Mouse (Mus musculus) lung, embryonic 14.5 days (tissue): ENCODE measurements around the gene Gnaq. TPM values are rescaled to one million over a fixed set of nuclear protein-coding genes. Genes with fewer than 3 reads are reported as not detected.

ENCODE experiments used
- ATAC-seq: fragments of 200-750 bp; cut with Nextera tagmentation; 2 replicates; pipeline ENCODE4 v1.8.0; 2017; ENCODE audit warnings: mild to moderate bottlenecking, moderate TSS enrichment, moderate library complexity; ENCODE audit not compliant: insufficient read depth
- DNase-seq: peaks from one replicate; pipeline ENCODE4 v3.0.0-alpha.2; 2015
- H3K27ac ChIP-seq: fragments of 300-500 bp; sonication (generic); 2 replicates; pipeline ENCODE4 v1.5.1; 2014; ENCODE audit warnings: low read depth, mild to moderate bottlenecking, moderate library complexity
- H3K27me3 ChIP-seq: fragments of 300-500 bp; sonication (generic); 2 replicates; pipeline ENCODE4 v1.6.1; 2014; ENCODE audit warnings: low read length, control low read depth; ENCODE audit not compliant: insufficient read depth
- H3K36me3 ChIP-seq: fragments of 300-500 bp; sonication (generic); 2 replicates; pipeline ENCODE4 v1.6.1; 2014; ENCODE audit warnings: control low read depth; ENCODE audit not compliant: insufficient read depth
- H3K4me1 ChIP-seq: fragments of 300-500 bp; sonication (generic); 2 replicates; pipeline ENCODE4 v1.6.1; 2014; ENCODE audit warnings: antibody characterized with exemption, control low read depth; ENCODE audit not compliant: insufficient read depth
- H3K4me2 ChIP-seq: fragments of 300-500 bp; sonication (generic); 2 replicates; pipeline ENCODE4 v1.6.1; 2014; ENCODE audit warnings: mild to moderate bottlenecking
- H3K4me3 ChIP-seq: fragments of 300-500 bp; sonication (generic); 2 replicates; pipeline ENCODE4 v1.5.1; 2014; ENCODE audit warnings: low read depth, low read length
- H3K9ac ChIP-seq: fragments of 300-500 bp; sonication (generic); 2 replicates; pipeline ENCODE4 v1.6.1; 2014
- H3K9me3 ChIP-seq: fragments of 300-500 bp; sonication (generic); 2 replicates; pipeline ENCODE4 v1.6.1; 2016; ENCODE audit warnings: low read depth, low read length, control low read depth
- CTCF ChIP-seq: IDR thresholded peaks from 2 replicates; pipeline ENCODE4 v1.5.1; 2016; ENCODE audit warnings: antibody characterized with exemption, low read depth
- WGBS: fragments of 180-500 bp; shearing (Covaris S2); extraction: QIAGEN DNeasy Blood & Tissue Kit; methylation state at CpG from one replicate; pipeline ENCODE4 v1.1.7; 2014; 5-methylcytosine and 5-hydroxymethylcytosine counted together
- polyA plus RNA-seq: library from polyadenylated mRNA; unstranded; fragments of >200 nt; fragmentation: Nextera tagmentation; extraction: Ambion mirVana; gene quantifications from 2 replicates; pipeline ENCODE4 v1.2.1, GENCODE M21; 2014

Gnaq gene
- polyA plus RNA-seq, 1 experiment from 2014 or later = 15.9 TPM

GRCm38 (mm10) chr19:16367218-16367617 is 234.6 kb downstream of the Gnaq start:
- no peak for TF ChIP-seq CTCF
- DNase-seq = no peak
- Histone ChIP-seq H3K4me2 (no peak overlapping the region), H3K4me3 (no peak overlapping the region), H3K9ac (no peak overlapping the region), H3K27me3 (no peaks in the 10 kb centered on the region), H3K4me1 (peaks cover 6% of the 10 kb centered on the region; the same call in 1 of the 2 replicates), H3K27ac (peak overlapping the region; percentile 42; the same call in 1 of the 2 replicates), H3K9me3 (no peaks in the 10 kb centered on the region), H3K36me3 (peaks cover 4% of the 10 kb centered on the region; the same call in 1 of the 2 replicates)
- 80% methylated on average over 10 of the region's 10 CpGs for WGBS
- no peak for ATAC-seq

GRCm38 (mm10) chr19:16371680-16372079 is 239.0 kb downstream of the Gnaq start:
- no peak overlapping the region for H3K9ac ChIP-seq
- H3K27me3 ChIP-seq = no peaks in the 10 kb centered on the region
- no peak overlapping the region for H3K27ac ChIP-seq
- no peak for TF ChIP-seq CTCF
- WGBS = 74% methylated on average over 2 of the region's 2 CpGs
- H3K9me3 ChIP-seq = no peaks in the 10 kb centered on the region
- ATAC-seq = no peak
- H3K4me3 ChIP-seq = no peak overlapping the region
- no peak for DNase-seq
- H3K36me3 ChIP-seq = peaks cover 4% of the 10 kb centered on the region; the same call in 1 of the 2 replicates
- 0 out of 2 replicates have a peak, but pooled peaks cover 4% of the 10 kb centered on the region for H3K4me1 ChIP-seq
- H3K4me2 ChIP-seq = no peak overlapping the region

- DNase-seq (no peak), ATAC-seq (peak; percentile 69; the same call in 1 of the 2 replicates)
- no peak overlapping the region for H3K4me2 ChIP-seq
- no peaks in the 10 kb centered on the region for H3K4me1 ChIP-seq
- H3K27ac ChIP-seq = no peak overlapping the region
- no peak overlapping the region for H3K9ac ChIP-seq
- no peak overlapping the region for H3K4me3 ChIP-seq
- no peak for TF ChIP-seq CTCF
- no peaks in the 10 kb centered on the region for H3K9me3 ChIP-seq
- H3K36me3 ChIP-seq = peaks cover 4% of the 10 kb centered on the region; the same call in 1 of the 2 replicates
- WGBS = 69% methylated on average over 9 of the region's 9 CpGs
- H3K27me3 ChIP-seq = no peaks in the 10 kb centered on the region
Measured at GRCm38 (mm10) chr19:16372752-16373486, 240.3 kb downstream of the Gnaq start.

GRCm38 (mm10) chr19:16375881-16376280 is 243.2 kb downstream of the Gnaq start:
- Histone ChIP-seq H3K9me3 (no peaks in the 10 kb centered on the region), H3K4me3 (no peak overlapping the region), H3K4me2 (no peak overlapping the region), H3K27ac (no peak overlapping the region), H3K27me3 (no peaks in the 10 kb centered on the region), H3K4me1 (no peaks in the 10 kb centered on the region), H3K36me3 (peaks cover 15% of the 10 kb centered on the region; the same call in 1 of the 2 replicates), H3K9ac (no peak overlapping the region)
- WGBS = 59% methylated on average over 4 of the region's 4 CpGs
- DNase-seq = no peak
- ATAC-seq = no peak
- TF ChIP-seq CTCF = no peak

- Histone ChIP-seq H3K9me3 (no peaks in the 10 kb centered on the region), H3K36me3 (peaks cover 15% of the 10 kb centered on the region; the same call in 1 of the 2 replicates), H3K4me2 (no peak overlapping the region), H3K27ac (no peak overlapping the region), H3K27me3 (no peaks in the 10 kb centered on the region), H3K4me3 (no peak overlapping the region), H3K4me1 (no peaks in the 10 kb centered on the region), H3K9ac (no peak overlapping the region)
- TF ChIP-seq CTCF = no peak
- WGBS = 82% methylated on average over 7 of the region's 7 CpGs
- ATAC-seq (no peak), DNase-seq (no peak)
Measured at GRCm38 (mm10) chr19:16378565-16378964, 245.9 kb downstream of the Gnaq start.

- DNase-seq = no peak
- no peak for TF ChIP-seq CTCF
- peaks cover 26% of the 10 kb centered on the region; the same call in 1 of the 2 replicates for H3K36me3 ChIP-seq
- H3K4me2 ChIP-seq = no peak overlapping the region
- H3K9me3 ChIP-seq = no peaks in the 10 kb centered on the region
- H3K27ac ChIP-seq = no peak overlapping the region
- 68% methylated on average over 8 of the region's 8 CpGs for WGBS
- ATAC-seq = no peak
- H3K27me3 ChIP-seq = no peaks in the 10 kb centered on the region
- no peak overlapping the region for H3K4me3 ChIP-seq
- H3K9ac ChIP-seq = no peak overlapping the region
- peaks cover 4% of the 10 kb centered on the region; the same call in 1 of the 2 replicates for H3K4me1 ChIP-seq
Measured at GRCm38 (mm10) chr19:16379687-16380086, 247.1 kb downstream of the Gnaq start.

- Histone ChIP-seq H3K4me2 (no peak overlapping the region), H3K9me3 (no peaks in the 10 kb centered on the region), H3K4me3 (no peak overlapping the region), H3K27me3 (no peaks in the 10 kb centered on the region), H3K9ac (no peak overlapping the region), H3K36me3 (peaks cover 26% of the 10 kb centered on the region; the same call in 1 of the 2 replicates), H3K27ac (no peak overlapping the region), H3K4me1 (peaks cover 4% of the 10 kb centered on the region; the same call in 1 of the 2 replicates)
- DNase-seq (no peak), ATAC-seq (no peak)
- no peak for TF ChIP-seq CTCF
- WGBS = 74% methylated on average over 2 of the region's 2 CpGs
Measured at GRCm38 (mm10) chr19:16382392-16382791, 249.8 kb downstream of the Gnaq start.
